Mouse (Mus musculus) intestine, embryonic 16.5 days (tissue): Measurements from ENCODE around the gene Mageb4. TPM values are rescaled to one million over a fixed set of nuclear protein-coding genes. Genes with fewer than 3 reads are reported as not detected.
"Not testable (repeated sequence)": the region's sequence is repeated elsewhere in the genome, so short reads cannot be mapped to it uniquely, and the experiment has no call there.

ENCODE experiments used
- ATAC-seq: fragments of 200-750 bp; cut with Nextera tagmentation; 2 replicates; pipeline ENCODE4 v1.8.0; 2017; ENCODE audit warnings: moderate TSS enrichment, moderate library complexity
- H3K27ac ChIP-seq: fragments of 300-500 bp; sonication (generic); 2 replicates; pipeline ENCODE4 v1.5.1; 2014; ENCODE audit warnings: mild to moderate bottlenecking, low read length
- H3K27me3 ChIP-seq: fragments of 300-500 bp; sonication (generic); replicated peaks from 2 replicates; pipeline ENCODE4 v1.6.1; 2014; ENCODE audit warnings: low read length, control low read depth, mixed read lengths; ENCODE audit not compliant: control insufficient read depth, insufficient read depth
- H3K36me3 ChIP-seq: fragments of 300-500 bp; sonication (generic); 2 replicates; pipeline ENCODE4 v1.6.1; 2014; ENCODE audit warnings: low read length, control low read depth; ENCODE audit not compliant: control insufficient read depth, insufficient read depth
- H3K4me1 ChIP-seq: fragments of 300-500 bp; sonication (generic); 2 replicates; pipeline ENCODE4 v1.6.1; 2014; ENCODE audit warnings: low read length, control low read depth, mixed read lengths; ENCODE audit not compliant: control insufficient read depth, insufficient read depth
- H3K4me2 ChIP-seq: fragments of 300-500 bp; sonication (generic); 2 replicates; pipeline ENCODE4 v1.6.1; 2014; ENCODE audit warnings: low read depth, low read length, control low read depth
- H3K4me3 ChIP-seq: fragments of 300-500 bp; sonication (generic); 2 replicates; pipeline ENCODE4 v1.5.1; 2014; ENCODE audit warnings: mild to moderate bottlenecking, low read length
- H3K9ac ChIP-seq: fragments of 300-500 bp; sonication (generic); 2 replicates; pipeline ENCODE4 v1.6.1; 2014; ENCODE audit warnings: low read depth, low read length
- H3K9me3 ChIP-seq: fragments of 300-500 bp; sonication (generic); 2 replicates; pipeline ENCODE4 v1.6.1; 2016; ENCODE audit warnings: low read length, control low read depth; ENCODE audit not compliant: control insufficient read depth
- WGBS: fragments of 180-500 bp; shearing (Covaris S2); extraction: QIAGEN DNeasy Blood & Tissue Kit; methylation state at CpG from one replicate; pipeline ENCODE4 v1.1.7; 2014; 5-methylcytosine and 5-hydroxymethylcytosine counted together
- polyA plus RNA-seq: library from polyadenylated mRNA; unstranded; fragments of >200 nt; fragmentation: Nextera tagmentation; extraction: Ambion mirVana; gene quantifications from 2 replicates; pipeline ENCODE4 v1.2.1, GENCODE M21; 2015

Gene Mageb4
- not detected in 2 replicates for polyA plus RNA-seq

GRCm38 (mm10) chrX:86304993-86305392 is at the start of gene Mageb4:
Gene Mageb4 (minus strand): TSS chrX:86305093.
- not testable (repeated sequence) for H3K27me3 ChIP-seq, H3K4me3 ChIP-seq, H3K36me3 ChIP-seq, H3K27ac ChIP-seq, ATAC-seq, H3K9me3 ChIP-seq, H3K4me1 ChIP-seq, H3K4me2 ChIP-seq, H3K9ac ChIP-seq
- WGBS, result no CpG with 5 or more reads among the region's 13 CpGs

GRCm38 (mm10) chrX:86284597-86284996 is 20.3 kb downstream of the Mageb4 start:
- 64% methylated on average over 1 of the region's 2 CpGs for WGBS
- not testable (repeated sequence) for H3K4me1 ChIP-seq

GRCm38 (mm10) chrX:86245950-86246349 is 58.9 kb downstream of the Mageb4 start:
- not testable (repeated sequence) for H3K27me3 ChIP-seq, H3K4me1 ChIP-seq, H3K36me3 ChIP-seq, H3K9ac ChIP-seq, ATAC-seq, H3K4me2 ChIP-seq, H3K4me3 ChIP-seq, H3K9me3 ChIP-seq, H3K27ac ChIP-seq
- WGBS, result no CpG with 5 or more reads among the region's 1 CpGs

More at GRCm38 (mm10) chrX:86284597-86284996, 20.3 kb downstream of the Mageb4 start:
- H3K27ac ChIP-seq, ATAC-seq, H3K9ac ChIP-seq, H3K4me2 ChIP-seq, H3K27me3 ChIP-seq, H3K4me3 ChIP-seq, H3K36me3 ChIP-seq, H3K9me3 ChIP-seq: not testable (repeated sequence)

GRCm38 (mm10) chrX:86237246-86237645 is 67.6 kb downstream of the Mageb4 start:
- ATAC-seq, result no peak
- H3K9ac ChIP-seq, result no peak overlapping the region
- H3K4me3 ChIP-seq, result no peak overlapping the region
- H3K27me3 ChIP-seq, result no peaks in the 10 kb centered on the region
- no peaks in the 10 kb centered on the region for H3K9me3 ChIP-seq
- H3K36me3 ChIP-seq, result no peaks in the 10 kb centered on the region
- no peak overlapping the region for H3K4me2 ChIP-seq
- no CpG with 5 or more reads among the region's 1 CpGs for WGBS
- no peak overlapping the region for H3K27ac ChIP-seq
- no peaks in the 10 kb centered on the region for H3K4me1 ChIP-seq

Other genes with a start within 250 kb of the Mageb4 start
- gene Nr0b1, start 113.3 kb downstream of the Mageb4 start, polyA plus RNA-seq, result 0.26 TPM in 1 of 2 replicates, not detected in the other